Mouse (Mus musculus) stomach, embryonic 16.5 days (tissue): Measurements from ENCODE around the gene Milr1. TPM values are rescaled to one million over a fixed set of nuclear protein-coding genes. Genes with fewer than 3 reads are reported as not detected.
"Not testable (repeated sequence)": the region's sequence is repeated elsewhere in the genome, so short reads cannot be mapped to it uniquely, and the experiment has no call there.

Experiments used
- ATAC-seq: fragments of 200-750 bp; cut with Nextera tagmentation; 2 replicates; pipeline ENCODE4 v1.8.0; 2017; ENCODE audit warnings: moderate number of reproducible peaks, moderate TSS enrichment; ENCODE audit not compliant: insufficient read depth, low FRiP score
- H3K27ac ChIP-seq: fragments of 300-500 bp; sonication (generic); 2 replicates; pipeline ENCODE4 v1.5.1; 2014; ENCODE audit warnings: low read length
- H3K27me3 ChIP-seq: fragments of 300-500 bp; sonication (generic); 2 replicates; pipeline ENCODE4 v1.6.1; 2014; ENCODE audit warnings: low read length, control low read depth, mixed read lengths; ENCODE audit not compliant: control insufficient read depth, insufficient read depth
- H3K36me3 ChIP-seq: fragments of 300-500 bp; sonication (generic); 2 replicates; pipeline ENCODE4 v1.6.1; 2014; ENCODE audit warnings: low read length; ENCODE audit not compliant: control insufficient read depth, insufficient read depth
- H3K4me1 ChIP-seq: fragments of 300-500 bp; sonication (generic); 2 replicates; pipeline ENCODE4 v1.6.1; 2014; ENCODE audit warnings: low read length, control low read depth, mixed read lengths; ENCODE audit not compliant: control insufficient read depth, insufficient read depth
- H3K4me2 ChIP-seq: fragments of 300-500 bp; sonication (generic); 2 replicates; pipeline ENCODE4 v1.6.1; 2014; ENCODE audit warnings: low read depth, low read length, mixed read lengths
- H3K4me3 ChIP-seq: fragments of 300-500 bp; sonication (generic); replicated peaks from 2 replicates; pipeline ENCODE4 v1.5.1; 2014; ENCODE audit warnings: mild to moderate bottlenecking, low read length
- H3K9ac ChIP-seq: fragments of 300-500 bp; sonication (generic); 2 replicates; pipeline ENCODE4 v1.6.1; 2014; ENCODE audit warnings: low read length
- H3K9me3 ChIP-seq: fragments of 300-500 bp; sonication (generic); replicated peaks from 2 replicates; pipeline ENCODE4 v1.6.1; 2016; ENCODE audit warnings: low read length, control low read depth; ENCODE audit not compliant: control insufficient read depth
- WGBS: fragments of 180-500 bp; shearing (Covaris S2); extraction: QIAGEN DNeasy Blood & Tissue Kit; methylation state at CpG from one replicate; pipeline ENCODE4 v1.1.7; 2014; 5-methylcytosine and 5-hydroxymethylcytosine counted together
- polyA plus RNA-seq: library from polyadenylated mRNA; unstranded; fragments of >200 nt; fragmentation: Nextera tagmentation; extraction: Ambion mirVana; gene quantifications from 2 replicates; pipeline ENCODE4 v1.2.1, GENCODE M21; 2015

The Milr1 gene
- polyA plus RNA-seq, 1 experiment from 2014 or later: 3.1 TPM

GRCm38 (mm10) chr11:106727967-106728366, 23.1 kb upstream of the Milr1 start:
- H3K9me3 ChIP-seq: no peaks in the 10 kb centered on the region
- WGBS: 60% methylated on average over 5 of the region's 5 CpGs
- no peak overlapping the region for H3K27ac ChIP-seq
- H3K4me1 ChIP-seq: peaks cover 7% of the 10 kb centered on the region; the same call in 1 of the 2 replicates
- H3K27me3 ChIP-seq: no peaks in the 10 kb centered on the region
- no peak overlapping the region for H3K9ac ChIP-seq
- H3K4me2 ChIP-seq: no peak overlapping the region
- H3K36me3 ChIP-seq: no peaks in the 10 kb centered on the region
- H3K4me3 ChIP-seq: no peak overlapping the region
- ATAC-seq: no peak

- no peaks in the 10 kb centered on the region for H3K27me3 ChIP-seq
- no peak overlapping the region for H3K4me2 ChIP-seq
- H3K36me3 ChIP-seq: no peaks in the 10 kb centered on the region
- ATAC-seq: peak; percentile 57
- H3K27ac ChIP-seq: peak overlapping the region; percentile 25; the same call in 1 of the 2 replicates
- no peak overlapping the region for H3K9ac ChIP-seq
- no peak overlapping the region for H3K4me3 ChIP-seq
- H3K9me3 ChIP-seq: no peaks in the 10 kb centered on the region
- H3K4me1 ChIP-seq: peaks cover 3% of the 10 kb centered on the region; the same call in 1 of the 2 replicates
- WGBS: 63% methylated on average over 10 of the region's 10 CpGs
Observed at GRCm38 (mm10) chr11:106728402-106729366, 22.3 kb upstream of the Milr1 start.

- no peak for ATAC-seq
Observed at GRCm38 (mm10) chr11:106729656-106730055, 21.4 kb upstream of the Milr1 start.

GRCm38 (mm10) chr11:106730714-106731113, 20.3 kb upstream of the Milr1 start:
- Histone ChIP-seq H3K4me3 (no peak overlapping the region), H3K4me2 (no peak overlapping the region), H3K9ac (no peak overlapping the region), H3K36me3 (no peaks in the 10 kb centered on the region), H3K27ac (peak overlapping the region; percentile 52), H3K4me1 (peaks cover 3% of the 10 kb centered on the region; the same call in 1 of the 2 replicates), H3K9me3 (no peaks in the 10 kb centered on the region), H3K27me3 (no peaks in the 10 kb centered on the region)
- ATAC-seq: peak; percentile 80; the same call in 1 of the 2 replicates
- WGBS: 22% methylated on average over 4 of the region's 4 CpGs

More at GRCm38 (mm10) chr11:106729656-106730055, 21.4 kb upstream of the Milr1 start:
- Histone ChIP-seq H3K4me1 (peaks cover 3% of the 10 kb centered on the region; the same call in 1 of the 2 replicates), H3K9ac (no peak overlapping the region), H3K27me3 (no peaks in the 10 kb centered on the region), H3K9me3 (no peaks in the 10 kb centered on the region), H3K36me3 (no peaks in the 10 kb centered on the region), H3K4me2 (no peak overlapping the region), H3K4me3 (no peak overlapping the region), H3K27ac (no peak overlapping the region)
- WGBS: 100% methylated on average over 1 of the region's 1 CpGs

- Histone ChIP-seq H3K27ac (peak overlapping the region; percentile 39; the same call in 1 of the 2 replicates), H3K9ac (no peak overlapping the region; the same call in 1 of the 2 replicates), H3K27me3 (no peaks in the 10 kb centered on the region), H3K4me2 (no peak overlapping the region), H3K4me1 (no peaks in the 10 kb centered on the region), H3K4me3 (no peak overlapping the region), H3K36me3 (no peaks in the 10 kb centered on the region), H3K9me3 (no peaks in the 10 kb centered on the region)
- 80% methylated on average over 3 of the region's 3 CpGs for WGBS
- no peak for ATAC-seq
Observed at GRCm38 (mm10) chr11:106736614-106737013, 14.4 kb upstream of the Milr1 start.

- Histone ChIP-seq H3K9ac (peak overlapping the region; percentile 23; the same call in 1 of the 2 replicates), H3K4me3 (no peak overlapping the region), H3K27me3 (no peaks in the 10 kb centered on the region), H3K4me2 (no peak overlapping the region), H3K36me3 (no peaks in the 10 kb centered on the region), H3K9me3 (no peaks in the 10 kb centered on the region), H3K4me1 (no peaks in the 10 kb centered on the region), H3K27ac (peak overlapping the region; percentile 39; the same call in 1 of the 2 replicates)
- peak; percentile 33 for ATAC-seq
- WGBS: 36% methylated on average over 12 of the region's 12 CpGs
Observed at GRCm38 (mm10) chr11:106737178-106737621, 13.8 kb upstream of the Milr1 start.

GRCm38 (mm10) chr11:106739116-106739515, 11.9 kb upstream of the Milr1 start:
- H3K9ac ChIP-seq: no peak overlapping the region
- no peak overlapping the region for H3K4me2 ChIP-seq
- H3K36me3 ChIP-seq: no peaks in the 10 kb centered on the region
- H3K4me3 ChIP-seq: no peak overlapping the region
- H3K9me3 ChIP-seq: no peaks in the 10 kb centered on the region
- no peaks in the 10 kb centered on the region for H3K4me1 ChIP-seq
- no peak for ATAC-seq
- WGBS: 89% methylated on average over 2 of the region's 2 CpGs
- H3K27me3 ChIP-seq: no peaks in the 10 kb centered on the region
- H3K27ac ChIP-seq: no peak overlapping the region

- 84% methylated on average over 6 of the region's 8 CpGs for WGBS
- not testable (repeated sequence) for H3K4me2 ChIP-seq, H3K36me3 ChIP-seq, H3K4me3 ChIP-seq, ATAC-seq, H3K27me3 ChIP-seq, H3K4me1 ChIP-seq, H3K9ac ChIP-seq, H3K9me3 ChIP-seq, H3K27ac ChIP-seq
Observed at GRCm38 (mm10) chr11:106740724-106741123, 10.3 kb upstream of the Milr1 start.

GRCm38 (mm10) chr11:106741232-106741631, 9.8 kb upstream of the Milr1 start:
- ATAC-seq: no peak
- Histone ChIP-seq H3K27me3 (no peaks in the 10 kb centered on the region), H3K36me3 (no peaks in the 10 kb centered on the region), H3K9me3 (no peaks in the 10 kb centered on the region), H3K4me3 (no peak overlapping the region), H3K27ac (no peak overlapping the region), H3K4me1 (no peaks in the 10 kb centered on the region), H3K9ac (no peak overlapping the region), H3K4me2 (no peak overlapping the region)
- WGBS: 76% methylated on average over 6 of the region's 6 CpGs
